Mouse (Mus musculus): ENCODE measurements around the gene Dyrk3. TPM values are rescaled to one million over a fixed set of nuclear protein-coding genes. Genes with fewer than 3 reads are reported as not detected.

Gene Dyrk3
- polyA plus RNA-seq, 1 experiment from 2014 or later = 3.4 TPM

DNA sequence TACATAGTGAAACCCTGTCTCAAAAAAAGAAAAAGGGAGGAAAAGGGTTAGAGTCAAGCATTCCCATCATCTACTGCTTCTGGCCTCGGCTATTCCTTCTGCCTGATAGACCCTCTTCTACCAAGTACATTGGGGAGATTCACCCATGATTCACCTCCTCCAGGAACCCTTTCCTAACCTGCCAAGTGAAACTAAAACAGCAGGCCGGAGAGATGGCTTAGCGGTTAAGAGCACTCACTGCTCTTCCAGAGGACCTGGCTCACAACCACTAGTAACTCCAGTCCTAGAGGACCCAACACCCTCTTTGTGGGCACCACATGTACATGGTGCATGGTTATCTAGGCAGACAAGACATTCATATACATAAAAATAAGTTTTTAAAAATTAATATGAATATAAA is 52.9 kb downstream of the Dyrk3 start:
- Histone ChIP-seq H3K27ac (ENCODE audit: low read length) (no peak overlapping the region), H3K36me3 (ENCODE audit: control insufficient read depth, insufficient read depth, low read length) (no peaks in the 10 kb centered on the region), H3K9me3 (replicated peaks; ENCODE audit: control insufficient read depth, low read length) (no peaks in the 10 kb centered on the region), H3K4me2 (ENCODE audit: low read depth, low read length) (no peak overlapping the region), H3K9ac (ENCODE audit: low read length) (no peak overlapping the region), H3K4me1 (ENCODE audit: control insufficient read depth, insufficient read depth, low read length) (peaks cover 86% of the 10 kb centered on the region), H3K27me3 (ENCODE audit: control insufficient read depth, insufficient read depth, low read length) (no peaks in the 10 kb centered on the region), H3K4me3 (replicated peaks; ENCODE audit: low read length) (no peak overlapping the region)
- WGBS = 68% methylated on average over 3 of the region's 3 CpGs
- ATAC-seq (ENCODE audit: insufficient read depth, low FRiP score) = no peak

GRCm38 (mm10) chr1:131084289-131084688 is 53.9 kb downstream of the Dyrk3 start:
- peak overlapping the region; percentile 80 for H3K27ac ChIP-seq (ENCODE audit: low read length)
- H3K4me1 ChIP-seq (ENCODE audit: control insufficient read depth, insufficient read depth, low read length) = peaks cover 86% of the 10 kb centered on the region
- no peaks in the 10 kb centered on the region for H3K27me3 ChIP-seq (ENCODE audit: control insufficient read depth, insufficient read depth, low read length)
- no peaks in the 10 kb centered on the region for H3K36me3 ChIP-seq (ENCODE audit: control insufficient read depth, insufficient read depth, low read length)
- H3K4me3 ChIP-seq (replicated peaks; ENCODE audit: low read length) = no peak overlapping the region
- no peaks in the 10 kb centered on the region for H3K9me3 ChIP-seq (replicated peaks; ENCODE audit: control insufficient read depth, low read length)
- peak overlapping the region; percentile 37 for H3K4me2 ChIP-seq (ENCODE audit: low read depth, low read length)
- ATAC-seq (ENCODE audit: insufficient read depth, low FRiP score) = peak; percentile 78
- no peak overlapping the region for H3K9ac ChIP-seq (ENCODE audit: low read length)
- WGBS = 22% methylated on average over 8 of the region's 8 CpGs

DNA sequence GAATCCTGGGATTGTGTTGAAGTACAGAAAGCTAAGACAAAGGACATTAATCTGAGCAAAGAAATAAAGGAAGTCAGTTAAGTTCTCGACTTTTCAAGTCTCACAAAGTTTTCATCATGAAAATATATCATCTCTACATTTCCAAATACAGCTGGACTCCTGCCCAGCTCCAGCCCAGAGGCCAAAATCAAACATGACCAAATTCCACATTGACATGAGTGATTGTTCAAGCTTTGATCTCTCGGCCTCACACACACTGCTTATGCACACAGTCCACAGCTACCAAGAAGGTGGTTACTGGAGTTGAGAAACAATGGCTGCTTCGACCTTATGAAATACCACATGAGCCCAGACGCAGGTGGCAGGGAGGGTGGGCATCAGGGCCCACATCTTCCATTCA is 54.5 kb downstream of the Dyrk3 start:
- Histone ChIP-seq H3K36me3 (ENCODE audit: control insufficient read depth, insufficient read depth, low read length) (no peaks in the 10 kb centered on the region), H3K27me3 (ENCODE audit: control insufficient read depth, insufficient read depth, low read length) (no peaks in the 10 kb centered on the region), H3K4me1 (ENCODE audit: control insufficient read depth, insufficient read depth, low read length) (peaks cover 87% of the 10 kb centered on the region), H3K4me3 (replicated peaks; ENCODE audit: low read length) (no peak overlapping the region), H3K27ac (ENCODE audit: low read length) (peak overlapping the region; percentile 80), H3K9me3 (replicated peaks; ENCODE audit: control insufficient read depth, low read length) (no peaks in the 10 kb centered on the region), H3K9ac (ENCODE audit: low read length) (no peak overlapping the region), H3K4me2 (ENCODE audit: low read depth, low read length) (peak overlapping the region; percentile 37)
- peak; percentile 65 for ATAC-seq (ENCODE audit: insufficient read depth, low FRiP score)
- 12% methylated on average over 4 of the region's 4 CpGs for WGBS

DNA sequence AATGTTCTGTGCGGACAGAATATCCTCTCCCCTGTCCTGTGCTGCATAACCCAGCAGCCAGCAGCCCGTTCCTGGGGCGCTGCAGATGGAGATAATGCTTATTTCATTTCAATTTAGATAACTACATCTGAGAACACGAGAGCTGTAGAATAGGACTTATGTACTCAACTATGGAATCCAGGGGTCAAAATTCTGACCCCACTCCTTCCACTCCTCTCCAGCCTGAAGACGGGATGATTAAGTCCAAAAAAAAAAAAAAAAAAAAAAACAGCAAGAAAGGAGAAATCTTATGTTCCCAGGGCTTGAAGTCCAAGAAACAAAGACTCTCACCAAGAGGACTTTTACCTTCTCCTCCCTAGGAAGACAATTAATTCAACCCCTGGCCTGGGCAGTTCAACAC is 55.0 kb downstream of the Dyrk3 start:
- ATAC-seq (ENCODE audit: insufficient read depth, low FRiP score) = no peak
- H3K4me2 ChIP-seq (ENCODE audit: low read depth, low read length) = peak overlapping the region; percentile 37

DNA sequence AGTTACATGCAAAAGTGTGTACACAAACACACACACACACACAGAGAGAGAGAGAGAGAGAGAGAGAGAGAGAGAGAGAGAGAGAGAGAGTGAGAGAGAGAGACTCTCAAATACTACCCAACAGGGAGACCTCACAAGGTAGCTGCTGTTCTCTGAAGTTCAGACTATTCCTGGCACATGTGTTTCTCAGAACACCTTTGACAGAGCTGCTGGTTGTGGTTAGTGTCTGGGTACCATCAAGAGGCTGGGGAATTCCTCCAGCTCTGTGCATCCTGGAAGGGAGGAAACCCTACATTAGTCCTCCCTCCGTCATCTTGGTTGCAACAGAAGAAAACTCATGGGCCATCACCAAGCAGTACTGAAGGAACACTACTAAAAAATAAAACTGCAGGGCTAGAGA is 57.5 kb downstream of the Dyrk3 start:
- Histone ChIP-seq H3K4me2 (ENCODE audit: low read depth, low read length) (no peak overlapping the region), H3K9ac (ENCODE audit: low read length) (no peak overlapping the region), H3K27me3 (ENCODE audit: control insufficient read depth, insufficient read depth, low read length) (no peaks in the 10 kb centered on the region), H3K36me3 (ENCODE audit: control insufficient read depth, insufficient read depth, low read length) (no peaks in the 10 kb centered on the region), H3K4me1 (ENCODE audit: control insufficient read depth, insufficient read depth, low read length) (peaks cover 72% of the 10 kb centered on the region), H3K9me3 (replicated peaks; ENCODE audit: control insufficient read depth, low read length) (no peaks in the 10 kb centered on the region), H3K4me3 (replicated peaks; ENCODE audit: low read length) (no peak overlapping the region), H3K27ac (ENCODE audit: low read length) (no peak overlapping the region)
- no peak for ATAC-seq (ENCODE audit: insufficient read depth, low FRiP score)
- 76% methylated on average over 1 of the region's 1 CpGs for WGBS

More for the DNA sequence above, 55.0 kb downstream of the Dyrk3 start:
- Histone ChIP-seq H3K27ac (ENCODE audit: low read length) (peak overlapping the region; percentile 80), H3K4me3 (replicated peaks; ENCODE audit: low read length) (no peak overlapping the region), H3K36me3 (ENCODE audit: control insufficient read depth, insufficient read depth, low read length) (no peaks in the 10 kb centered on the region), H3K9ac (ENCODE audit: low read length) (no peak overlapping the region), H3K4me1 (ENCODE audit: control insufficient read depth, insufficient read depth, low read length) (peaks cover 88% of the 10 kb centered on the region), H3K27me3 (ENCODE audit: control insufficient read depth, insufficient read depth, low read length) (no peaks in the 10 kb centered on the region), H3K9me3 (replicated peaks; ENCODE audit: control insufficient read depth, low read length) (no peaks in the 10 kb centered on the region)
- WGBS = 23% methylated on average over 5 of the region's 5 CpGs

DNA sequence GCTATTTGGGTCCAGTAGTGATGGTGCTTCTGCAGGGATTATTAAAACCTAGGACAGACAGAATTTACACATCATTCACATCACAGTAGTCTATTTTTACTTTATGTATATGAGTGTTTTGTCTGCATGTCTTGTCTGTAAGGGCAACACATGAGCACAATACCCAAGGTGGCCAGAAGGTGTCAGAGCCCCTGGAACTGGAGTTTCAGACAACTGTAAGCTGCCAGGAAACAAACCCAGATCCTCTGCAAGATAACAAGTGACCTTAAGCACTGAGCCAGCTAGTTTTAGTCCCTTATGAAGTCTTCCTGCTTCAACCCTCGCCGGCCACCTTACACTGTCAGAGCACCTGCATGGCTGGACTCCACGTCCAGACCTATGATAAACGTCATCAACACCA is 58.4 kb downstream of the Dyrk3 start:
- no peaks in the 10 kb centered on the region for H3K27me3 ChIP-seq (ENCODE audit: control insufficient read depth, insufficient read depth, low read length)
- no peak overlapping the region for H3K4me2 ChIP-seq (ENCODE audit: low read depth, low read length)
- no peaks in the 10 kb centered on the region for H3K36me3 ChIP-seq (ENCODE audit: control insufficient read depth, insufficient read depth, low read length)
- H3K27ac ChIP-seq (ENCODE audit: low read length) = no peak overlapping the region
- 28% methylated on average over 4 of the region's 4 CpGs for WGBS
- no peak overlapping the region for H3K9ac ChIP-seq (ENCODE audit: low read length)
- H3K9me3 ChIP-seq (replicated peaks; ENCODE audit: control insufficient read depth, low read length) = no peaks in the 10 kb centered on the region
- no peak for ATAC-seq (ENCODE audit: insufficient read depth, low FRiP score)
- H3K4me3 ChIP-seq (replicated peaks; ENCODE audit: low read length) = no peak overlapping the region
- peaks cover 70% of the 10 kb centered on the region for H3K4me1 ChIP-seq (ENCODE audit: control insufficient read depth, insufficient read depth, low read length)

GRCm38 (mm10) chr1:131078761-131079330 is 59.3 kb downstream of the Dyrk3 start:
- H3K4me1 ChIP-seq (ENCODE audit: control insufficient read depth, insufficient read depth, low read length) = peaks cover 70% of the 10 kb centered on the region
- WGBS = 37% methylated on average over 3 of the region's 3 CpGs
- ATAC-seq (ENCODE audit: insufficient read depth, low FRiP score) = peak; percentile 54; the same call in 1 of the 2 replicates

More at GRCm38 (mm10) chr1:131078761-131079330, 59.3 kb downstream of the Dyrk3 start:
- Histone ChIP-seq H3K4me3 (replicated peaks; ENCODE audit: low read length) (no peak overlapping the region), H3K27me3 (ENCODE audit: control insufficient read depth, insufficient read depth, low read length) (no peaks in the 10 kb centered on the region), H3K27ac (ENCODE audit: low read length) (no peak overlapping the region), H3K9ac (ENCODE audit: low read length) (no peak overlapping the region), H3K9me3 (replicated peaks; ENCODE audit: control insufficient read depth, low read length) (no peaks in the 10 kb centered on the region), H3K4me2 (ENCODE audit: low read depth, low read length) (no peak overlapping the region), H3K36me3 (ENCODE audit: control insufficient read depth, insufficient read depth, low read length) (no peaks in the 10 kb centered on the region)

Other genes with a start within 250 kb of the Dyrk3 start
- not detected in 2 replicates for gene Il20, start 226.9 kb downstream of the Dyrk3 start, polyA plus RNA-seq (2015; fragmentation: Nextera tagmentation; extraction: Ambion mirVana)
- not detected in 2 replicates for gene Il19, start 198.2 kb downstream of the Dyrk3 start, polyA plus RNA-seq (2015; fragmentation: Nextera tagmentation; extraction: Ambion mirVana)
- not detected in 2 replicates for gene Il10, start 118.5 kb downstream of the Dyrk3 start, polyA plus RNA-seq (2015; fragmentation: Nextera tagmentation; extraction: Ambion mirVana)
- 16.6 and 18.0 TPM in 2 replicates for gene Mapkapk2, start 40.5 kb downstream of the Dyrk3 start, polyA plus RNA-seq (2015; fragmentation: Nextera tagmentation; extraction: Ambion mirVana)
- 62.1 and 64.0 TPM in 2 replicates for gene Eif2d, start 14.8 kb upstream of the Dyrk3 start, polyA plus RNA-seq (2015; fragmentation: Nextera tagmentation; extraction: Ambion mirVana)
- 7.0 and 7.1 TPM in 2 replicates for gene Rassf5, start 106.9 kb upstream of the Dyrk3 start, polyA plus RNA-seq (2015; fragmentation: Nextera tagmentation; extraction: Ambion mirVana)
- gene Ikbke, start 141.3 kb upstream of the Dyrk3 start, polyA plus RNA-seq (2015; fragmentation: Nextera tagmentation; extraction: Ambion mirVana) = 8.1 and 8.5 TPM in 2 replicates

Measured in stomach, embryonic 16.5 days (tissue).